Mouse (Mus musculus) limb, embryonic 13.5 days (tissue): ENCODE data around the gene Gm4869. TPM values are rescaled to one million over a fixed set of nuclear protein-coding genes. Genes with fewer than 3 reads are reported as not detected.

Experiments
- ATAC-seq: fragments of 200-750 bp; cut with Nextera tagmentation; 2 replicates; pipeline ENCODE4 v1.8.0; 2017; ENCODE audit warnings: low read depth, moderate number of reproducible peaks, moderate TSS enrichment; ENCODE audit not compliant: low FRiP score
- H3K27ac ChIP-seq: fragments of 300-500 bp; sonication (generic); 2 replicates; pipeline ENCODE4 v1.5.1; 2015; ENCODE audit warnings: inconsistent platforms, mild to moderate bottlenecking, moderate library complexity
- H3K27me3 ChIP-seq: fragments of 300-500 bp; sonication (generic); 2 replicates; pipeline ENCODE4 v1.6.1; 2015; ENCODE audit warnings: mild to moderate bottlenecking, inconsistent platforms
- H3K36me3 ChIP-seq: fragments of 300-500 bp; sonication (generic); 2 replicates; pipeline ENCODE4 v1.6.1; 2015; ENCODE audit warnings: inconsistent platforms, mild to moderate bottlenecking, moderate library complexity
- H3K4me1 ChIP-seq: fragments of 300-500 bp; sonication (generic); 2 replicates; pipeline ENCODE4 v1.6.1; 2015; ENCODE audit warnings: inconsistent platforms
- H3K4me2 ChIP-seq: fragments of 300-500 bp; sonication (generic); replicated peaks from 2 replicates; pipeline ENCODE4 v1.6.1; 2015; ENCODE audit warnings: inconsistent platforms, mild to moderate bottlenecking, moderate library complexity
- H3K4me3 ChIP-seq: fragments of 300-500 bp; sonication (generic); 2 replicates; pipeline ENCODE4 v1.5.1; 2015; ENCODE audit warnings: moderate library complexity, mild to moderate bottlenecking, inconsistent platforms
- H3K9ac ChIP-seq: fragments of 300-500 bp; sonication (generic); 2 replicates; pipeline ENCODE4 v1.6.1; 2015; ENCODE audit warnings: mild to moderate bottlenecking, inconsistent platforms
- H3K9me3 ChIP-seq: fragments of 300-500 bp; sonication (generic); 2 replicates; pipeline ENCODE4 v1.6.1; 2016; ENCODE audit warnings: inconsistent platforms
- WGBS: fragments of 180-500 bp; shearing (Covaris S2); methylation state at CpG from one replicate; pipeline ENCODE4 v1.1.7; 2015; 5-methylcytosine and 5-hydroxymethylcytosine counted together
- polyA plus RNA-seq: library from polyadenylated mRNA; unstranded; fragments of >200 nt; fragmentation: Nextera tagmentation; extraction: Ambion mirVana; gene quantifications from 2 replicates; pipeline ENCODE4 v1.2.1, GENCODE M21; 2015

Gm4869 gene
- polyA plus RNA-seq, 1 experiment from 2014 or later, result not detected

GRCm38 (mm10) chr5:140510012-140511000, 64.9 kb downstream of the Gm4869 start:
- Histone ChIP-seq H3K9me3 (no peaks in the 10 kb centered on the region), H3K27me3 (no peaks in the 10 kb centered on the region), H3K27ac (peak overlapping the region; percentile 6; the same call in 1 of the 2 replicates), H3K4me2 (0 out of 2 replicates have a peak overlapping the region, but pooled peaks have one; percentile 7), H3K4me3 (no peak overlapping the region), H3K9ac (no peak overlapping the region; the same call in 1 of the 2 replicates), H3K36me3 (peaks cover 7% of the 10 kb centered on the region; the same call in 1 of the 2 replicates), H3K4me1 (peaks cover 63% of the 10 kb centered on the region)
- no peak for ATAC-seq
- WGBS, result 50% methylated on average over 27 of the region's 27 CpGs

GRCm38 (mm10) chr5:140513921-140514320, 68.5 kb downstream of the Gm4869 start:
- Histone ChIP-seq H3K27me3 (no peaks in the 10 kb centered on the region), H3K9me3 (no peaks in the 10 kb centered on the region), H3K9ac (no peak overlapping the region), H3K4me3 (no peak overlapping the region), H3K36me3 (peaks cover 7% of the 10 kb centered on the region; the same call in 1 of the 2 replicates), H3K4me1 (peaks cover 47% of the 10 kb centered on the region), H3K27ac (no peak overlapping the region), H3K4me2 (no peak overlapping the region)
- WGBS, result 74% methylated on average over 8 of the region's 8 CpGs
- ATAC-seq, result no peak

- ATAC-seq, result 0 out of 2 replicates have a peak, but pooled peaks have one; percentile 21
- Histone ChIP-seq H3K4me3 (no peak overlapping the region), H3K4me2 (no peak overlapping the region), H3K9me3 (no peaks in the 10 kb centered on the region), H3K36me3 (peaks cover 10% of the 10 kb centered on the region; the same call in 1 of the 2 replicates), H3K27me3 (no peaks in the 10 kb centered on the region), H3K4me1 (peaks cover 36% of the 10 kb centered on the region), H3K27ac (0 out of 2 replicates have a peak overlapping the region, but pooled peaks have one; percentile 22), H3K9ac (no peak overlapping the region)
- WGBS, result 47% methylated on average over 7 of the region's 7 CpGs
These were observed 69.5 kb downstream of the Gm4869 start for GRCm38 (mm10) chr5:140514799-140515486.

GRCm38 (mm10) chr5:140517159-140517920, 71.9 kb downstream of the Gm4869 start:
- Histone ChIP-seq H3K9me3 (no peaks in the 10 kb centered on the region), H3K4me1 (peaks cover 30% of the 10 kb centered on the region), H3K9ac (no peak overlapping the region), H3K36me3 (peaks cover 21% of the 10 kb centered on the region; the same call in 1 of the 2 replicates), H3K4me3 (no peak overlapping the region), H3K4me2 (no peak overlapping the region), H3K27ac (0 out of 2 replicates have a peak overlapping the region, but pooled peaks have one; percentile 28), H3K27me3 (no peaks in the 10 kb centered on the region)
- ATAC-seq, result no peak
- 82% methylated on average over 21 of the region's 21 CpGs for WGBS

GRCm38 (mm10) chr5:140517921-140518230, 72.4 kb downstream of the Gm4869 start:
- H3K9ac ChIP-seq, result no peak overlapping the region
- H3K4me2 ChIP-seq, result no peak overlapping the region
- 0 out of 2 replicates have a peak overlapping the region, but pooled peaks have one; percentile 7 for H3K27ac ChIP-seq
- H3K4me3 ChIP-seq, result no peak overlapping the region
- H3K27me3 ChIP-seq, result no peaks in the 10 kb centered on the region
- no peak for ATAC-seq
- H3K4me1 ChIP-seq, result peaks cover 30% of the 10 kb centered on the region
- H3K36me3 ChIP-seq, result peaks cover 20% of the 10 kb centered on the region
- no peaks in the 10 kb centered on the region for H3K9me3 ChIP-seq
- 67% methylated on average over 4 of the region's 4 CpGs for WGBS

- Histone ChIP-seq H3K9me3 (no peaks in the 10 kb centered on the region), H3K27me3 (no peaks in the 10 kb centered on the region), H3K4me1 (peaks cover 13% of the 10 kb centered on the region; the same call in 1 of the 2 replicates), H3K4me2 (no peak overlapping the region), H3K36me3 (peaks cover 48% of the 10 kb centered on the region), H3K9ac (no peak overlapping the region), H3K27ac (no peak overlapping the region), H3K4me3 (no peak overlapping the region)
- 91% methylated on average over 1 of the region's 1 CpGs for WGBS
- no peak for ATAC-seq
These were observed 75.8 kb downstream of the Gm4869 start for GRCm38 (mm10) chr5:140521196-140521595.

GRCm38 (mm10) chr5:140526754-140527153, 81.3 kb downstream of the Gm4869 start:
- no peaks in the 10 kb centered on the region for H3K9me3 ChIP-seq
- no peak overlapping the region for H3K9ac ChIP-seq
- no peaks in the 10 kb centered on the region for H3K4me1 ChIP-seq
- H3K27me3 ChIP-seq, result no peaks in the 10 kb centered on the region
- no peak for ATAC-seq
- no peak overlapping the region for H3K27ac ChIP-seq
- H3K36me3 ChIP-seq, result peaks cover 65% of the 10 kb centered on the region
- 90% methylated on average over 2 of the region's 2 CpGs for WGBS
- H3K4me3 ChIP-seq, result no peak overlapping the region
- H3K4me2 ChIP-seq, result no peak overlapping the region

GRCm38 (mm10) chr5:140538111-140538683, 92.8 kb downstream of the Gm4869 start:
- no peak overlapping the region for H3K9ac ChIP-seq
- H3K27me3 ChIP-seq, result no peaks in the 10 kb centered on the region
- WGBS, result 37% methylated on average over 13 of the region's 13 CpGs
- no peak for ATAC-seq
- no peak overlapping the region for H3K4me3 ChIP-seq
- no peak overlapping the region for H3K4me2 ChIP-seq
- H3K4me1 ChIP-seq, result 0 out of 2 replicates have a peak, but pooled peaks cover 5% of the 10 kb centered on the region
- no peaks in the 10 kb centered on the region for H3K36me3 ChIP-seq
- no peaks in the 10 kb centered on the region for H3K9me3 ChIP-seq
- H3K27ac ChIP-seq, result no peak overlapping the region

- 12% methylated on average over 8 of the region's 8 CpGs for WGBS
- Histone ChIP-seq H3K4me3 (no peak overlapping the region), H3K4me2 (no peak overlapping the region), H3K9me3 (no peaks in the 10 kb centered on the region), H3K4me1 (0 out of 2 replicates have a peak, but pooled peaks cover 5% of the 10 kb centered on the region), H3K9ac (no peak overlapping the region), H3K27me3 (no peaks in the 10 kb centered on the region), H3K27ac (no peak overlapping the region), H3K36me3 (no peaks in the 10 kb centered on the region)
- ATAC-seq, result peak; percentile 38; the same call in 1 of the 2 replicates
These were observed 94.7 kb downstream of the Gm4869 start for GRCm38 (mm10) chr5:140540106-140540505.

- no peaks in the 10 kb centered on the region for H3K36me3 ChIP-seq
- H3K4me2 ChIP-seq, result no peak overlapping the region
- H3K27me3 ChIP-seq, result no peaks in the 10 kb centered on the region
- no peaks in the 10 kb centered on the region for H3K4me1 ChIP-seq
- no peak overlapping the region for H3K27ac ChIP-seq
- H3K4me3 ChIP-seq, result no peak overlapping the region
- H3K9me3 ChIP-seq, result no peaks in the 10 kb centered on the region; the same call in 1 of the 2 replicates
- ATAC-seq, result no peak
- no peak overlapping the region for H3K9ac ChIP-seq
- WGBS, result 78% methylated on average over 9 of the region's 9 CpGs
These were observed 97.5 kb downstream of the Gm4869 start for GRCm38 (mm10) chr5:140542811-140543575.
